Mouse (Mus musculus): Measurements from ENCODE around the gene Ankrd55.

Ankrd55 gene

GRCm38 (mm10) chr13:112383941-112384659 is 95.8 kb downstream of the Ankrd55 start:
- DNase-seq, result no peak

- no peak for DNase-seq
Measured at GRCm38 (mm10) chr13:112385040-112385439, 96.8 kb downstream of the Ankrd55 start.

GRCm38 (mm10) chr13:112386494-112387075 is 98.3 kb downstream of the Ankrd55 start:
- no peak for DNase-seq

- no peak for DNase-seq
Measured at GRCm38 (mm10) chr13:112387279-112387678, 99.0 kb downstream of the Ankrd55 start.

- no peak for DNase-seq
Measured at GRCm38 (mm10) chr13:112388176-112388575, 99.9 kb downstream of the Ankrd55 start.

- DNase-seq, result no peak
Measured at GRCm38 (mm10) chr13:112390206-112390605, 102.0 kb downstream of the Ankrd55 start.

- DNase-seq, result no peak
Measured at GRCm38 (mm10) chr13:112391354-112391753, 103.1 kb downstream of the Ankrd55 start.

GRCm38 (mm10) chr13:112393356-112393755 is 105.1 kb downstream of the Ankrd55 start:
- no peak for DNase-seq

GRCm38 (mm10) chr13:112394271-112394670 is 106.0 kb downstream of the Ankrd55 start:
- DNase-seq, result no peak

- no peak for DNase-seq
Measured at GRCm38 (mm10) chr13:112404723-112405122, 116.5 kb downstream of the Ankrd55 start.

- no peak for DNase-seq
Measured at GRCm38 (mm10) chr13:112405184-112405583, 116.9 kb downstream of the Ankrd55 start.

- DNase-seq, result no peak
Measured at GRCm38 (mm10) chr13:112406618-112407017, 118.4 kb downstream of the Ankrd55 start.

- DNase-seq, result no peak
Measured at GRCm38 (mm10) chr13:112407181-112407700, 119.0 kb downstream of the Ankrd55 start.

- no peak for DNase-seq
Measured at GRCm38 (mm10) chr13:112407776-112408490, 119.7 kb downstream of the Ankrd55 start.

GRCm38 (mm10) chr13:112408701-112409100 is 120.5 kb downstream of the Ankrd55 start:
- DNase-seq, result no peak

GRCm38 (mm10) chr13:112409331-112409730 is 121.1 kb downstream of the Ankrd55 start:
- no peak for DNase-seq

GRCm38 (mm10) chr13:112409851-112410250 is 121.6 kb downstream of the Ankrd55 start:
- no peak for DNase-seq

GRCm38 (mm10) chr13:112410461-112410860 is 122.2 kb downstream of the Ankrd55 start:
- DNase-seq, result no peak

GRCm38 (mm10) chr13:112411216-112411822 is 123.1 kb downstream of the Ankrd55 start:
- DNase-seq, result no peak

- DNase-seq, result no peak
Measured at GRCm38 (mm10) chr13:112412251-112412650, 124.0 kb downstream of the Ankrd55 start.

GRCm38 (mm10) chr13:112412824-112413223 is 124.6 kb downstream of the Ankrd55 start:
- DNase-seq, result no peak

- DNase-seq, result no peak
Measured at GRCm38 (mm10) chr13:112413611-112414010, 125.4 kb downstream of the Ankrd55 start.

GRCm38 (mm10) chr13:112415896-112416295 is 127.6 kb downstream of the Ankrd55 start:
- no peak for DNase-seq
